Mouse (Mus musculus) thymus, postnatal 14 days (tissue): ENCODE measurements around the gene Mgat1.
"Not testable (repeated sequence)": the region's sequence is repeated elsewhere in the genome, so short reads cannot be mapped to it uniquely, and the experiment has no call there.

Experiments used
- DNase-seq: peaks from one replicate; pipeline ENCODE4 v3.0.0; 2021

Gene Mgat1

GRCm38 (mm10) chr11:49243727-49244594 lies at the start of gene Mgat1:
Gene Mgat1 (plus strand): TSS chr11:49244191.
- peak; percentile 96 for DNase-seq

- not testable (repeated sequence) for DNase-seq
Measured at GRCm38 (mm10) chr11:49194771-49195170, 49.2 kb upstream of the Mgat1 start.

GRCm38 (mm10) chr11:49195819-49196322 lies 48.1 kb upstream of the Mgat1 start:
- peak; percentile 50 for DNase-seq

GRCm38 (mm10) chr11:49200666-49201065 lies 43.3 kb upstream of the Mgat1 start:
- no peak for DNase-seq

GRCm38 (mm10) chr11:49201142-49201541 lies 42.8 kb upstream of the Mgat1 start:
- DNase-seq = no peak

- no peak for DNase-seq
Measured at GRCm38 (mm10) chr11:49202071-49202470, 41.9 kb upstream of the Mgat1 start.

- DNase-seq = peak; percentile 13
Measured at GRCm38 (mm10) chr11:49202523-49203061, 41.4 kb upstream of the Mgat1 start.

- peak; percentile 92 for DNase-seq
Measured at GRCm38 (mm10) chr11:49203129-49203768, 40.7 kb upstream of the Mgat1 start, which contains the start of gene Zfp62. Gene Zfp62 (plus strand): TSS chr11:49203292.

- DNase-seq = peak; percentile 60
Measured at GRCm38 (mm10) chr11:49203771-49204497, 40.1 kb upstream of the Mgat1 start.

- DNase-seq = no peak
Measured at GRCm38 (mm10) chr11:49205080-49205590, 38.9 kb upstream of the Mgat1 start.

- DNase-seq = no peak
Measured at GRCm38 (mm10) chr11:49207495-49207894, 36.5 kb upstream of the Mgat1 start.

GRCm38 (mm10) chr11:49212577-49212976 lies 31.4 kb upstream of the Mgat1 start:
- no peak for DNase-seq

- DNase-seq = no peak
Measured at GRCm38 (mm10) chr11:49213505-49213904, 30.5 kb upstream of the Mgat1 start.

GRCm38 (mm10) chr11:49219271-49219670 lies 24.7 kb upstream of the Mgat1 start:
- DNase-seq = no peak

- no peak for DNase-seq
Measured at GRCm38 (mm10) chr11:49224455-49224854, 19.5 kb upstream of the Mgat1 start.

GRCm38 (mm10) chr11:49232781-49233180 lies 11.2 kb upstream of the Mgat1 start:
- no peak for DNase-seq

GRCm38 (mm10) chr11:49235459-49236207 lies 8.4 kb upstream of the Mgat1 start:
- no peak for DNase-seq

GRCm38 (mm10) chr11:49236891-49237290 lies 7.1 kb upstream of the Mgat1 start:
- no peak for DNase-seq

- no peak for DNase-seq
Measured at GRCm38 (mm10) chr11:49237532-49237931, 6.5 kb upstream of the Mgat1 start.

- no peak for DNase-seq
Measured at GRCm38 (mm10) chr11:49240310-49240709, 3.7 kb upstream of the Mgat1 start.

GRCm38 (mm10) chr11:49240874-49241273 lies 3.1 kb upstream of the Mgat1 start:
- no peak for DNase-seq

- DNase-seq = no peak
Measured at GRCm38 (mm10) chr11:49241471-49241870, 2.5 kb upstream of the Mgat1 start.
